Mouse (Mus musculus) limb, embryonic 12.5 days (tissue): ENCODE data around the gene Rhot1. TPM values are rescaled to one million over a fixed set of nuclear protein-coding genes. Genes with fewer than 3 reads are reported as not detected.
A peak's percentile ranks its signal among the peaks of the same experiment; 100 is the strongest.

Experiments used
- ATAC-seq: fragments of 200-750 bp; cut with Nextera tagmentation; 2 replicates; pipeline ENCODE4 v1.8.0; 2017; ENCODE audit warnings: low read depth, moderate TSS enrichment; ENCODE audit not compliant: insufficient number of reproducible peaks, insufficient read depth, low FRiP score, low TSS enrichment
- H3K27ac ChIP-seq: fragments of 300-500 bp; sonication (generic); 2 replicates; pipeline ENCODE4 v1.5.1; 2016; ENCODE audit warnings: mild to moderate bottlenecking, moderate library complexity
- H3K27me3 ChIP-seq: fragments of 300-500 bp; sonication (generic); 2 replicates; pipeline ENCODE4 v1.6.1; 2016; ENCODE audit warnings: mild to moderate bottlenecking, moderate library complexity
- H3K36me3 ChIP-seq: fragments of 300-500 bp; sonication (generic); 2 replicates; pipeline ENCODE4 v1.6.1; 2016; ENCODE audit warnings: mild to moderate bottlenecking, moderate library complexity
- H3K4me1 ChIP-seq: fragments of 300-500 bp; sonication (generic); replicated peaks from 2 replicates; pipeline ENCODE4 v1.6.1; 2016
- H3K4me2 ChIP-seq: fragments of 300-500 bp; sonication (generic); 2 replicates; pipeline ENCODE4 v1.6.1; 2016; ENCODE audit warnings: mild to moderate bottlenecking, moderate library complexity
- H3K4me3 ChIP-seq: fragments of 300-500 bp; sonication (generic); replicated peaks from 2 replicates; pipeline ENCODE4 v1.5.1; 2016; ENCODE audit warnings: mild to moderate bottlenecking
- H3K9ac ChIP-seq: fragments of 300-500 bp; sonication (generic); replicated peaks from 2 replicates; pipeline ENCODE4 v1.6.1; 2016; ENCODE audit warnings: mild to moderate bottlenecking, moderate library complexity
- H3K9me3 ChIP-seq: fragments of 300-500 bp; sonication (generic); 2 replicates; pipeline ENCODE4 v1.6.1; 2016; ENCODE audit warnings: mild to moderate bottlenecking, moderate library complexity
- WGBS: fragments of 180-500 bp; shearing (Covaris S2); methylation state at CpG from one replicate; pipeline ENCODE4 v1.1.7; 2016; 5-methylcytosine and 5-hydroxymethylcytosine counted together
- polyA plus RNA-seq: library from polyadenylated mRNA; unstranded; fragments of >200 nt; fragmentation: Nextera tagmentation; extraction: Ambion mirVana; gene quantifications from 2 replicates; pipeline ENCODE4 v1.2.1, GENCODE M21; 2016

Gene Rhot1
- polyA plus RNA-seq, 1 experiment from 2014 or later = 59.5 TPM

- H3K4me1 ChIP-seq = peaks cover 16% of the 10 kb centered on the region
- no peak overlapping the region for H3K4me2 ChIP-seq
- no peaks in the 10 kb centered on the region for H3K36me3 ChIP-seq
- no peak for ATAC-seq
- 0 out of 2 replicates have a peak, but pooled peaks cover 5% of the 10 kb centered on the region for H3K9me3 ChIP-seq
- 73% methylated on average over 2 of the region's 2 CpGs for WGBS
- H3K27me3 ChIP-seq = peaks cover 24% of the 10 kb centered on the region
- H3K4me3 ChIP-seq = no peak overlapping the region
- no peak overlapping the region for H3K9ac ChIP-seq
- no peak overlapping the region for H3K27ac ChIP-seq
These were observed 82.2 kb downstream of the Rhot1 start for GRCm38 (mm10) chr11:80291004-80291403.

- peaks cover 38% of the 10 kb centered on the region for H3K27me3 ChIP-seq
- H3K4me3 ChIP-seq = no peak overlapping the region
- H3K27ac ChIP-seq = no peak overlapping the region
- H3K9ac ChIP-seq = no peak overlapping the region
- H3K36me3 ChIP-seq = no peaks in the 10 kb centered on the region
- H3K4me2 ChIP-seq = no peak overlapping the region
- ATAC-seq = no peak
- WGBS = 48% methylated on average over 7 of the region's 7 CpGs
- 0 out of 2 replicates have a peak, but pooled peaks cover 5% of the 10 kb centered on the region for H3K9me3 ChIP-seq
- peaks cover 16% of the 10 kb centered on the region for H3K4me1 ChIP-seq
These were observed 83.6 kb downstream of the Rhot1 start for GRCm38 (mm10) chr11:80292463-80292862.

- Histone ChIP-seq H3K9ac (no peak overlapping the region), H3K36me3 (no peaks in the 10 kb centered on the region), H3K4me3 (no peak overlapping the region), H3K4me2 (no peak overlapping the region), H3K4me1 (peaks cover 19% of the 10 kb centered on the region), H3K27me3 (peaks cover 54% of the 10 kb centered on the region), H3K27ac (no peak overlapping the region), H3K9me3 (0 out of 2 replicates have a peak, but pooled peaks cover 5% of the 10 kb centered on the region)
- ATAC-seq = no peak
- 9% methylated on average over 9 of the region's 9 CpGs for WGBS
These were observed 86.2 kb downstream of the Rhot1 start for GRCm38 (mm10) chr11:80295066-80295465.

- no peak for ATAC-seq
- peaks cover 61% of the 10 kb centered on the region for H3K27me3 ChIP-seq
- no peak overlapping the region for H3K4me2 ChIP-seq
- peaks cover 22% of the 10 kb centered on the region for H3K4me1 ChIP-seq
- H3K9me3 ChIP-seq = 0 out of 2 replicates have a peak, but pooled peaks cover 5% of the 10 kb centered on the region
- H3K36me3 ChIP-seq = no peaks in the 10 kb centered on the region
- H3K4me3 ChIP-seq = no peak overlapping the region
- no peak overlapping the region for H3K9ac ChIP-seq
- no peak overlapping the region for H3K27ac ChIP-seq
- WGBS = 23% methylated on average over 14 of the region's 14 CpGs
These were observed 87.0 kb downstream of the Rhot1 start for GRCm38 (mm10) chr11:80295785-80296184.

GRCm38 (mm10) chr11:80299513-80300235 is 90.9 kb downstream of the Rhot1 start:
- ATAC-seq = no peak
- peak overlapping the region; percentile 72 for H3K4me3 ChIP-seq
- H3K9ac ChIP-seq = no peak overlapping the region
- no peaks in the 10 kb centered on the region; the same call in 1 of the 2 replicates for H3K9me3 ChIP-seq
- no peaks in the 10 kb centered on the region for H3K36me3 ChIP-seq
- 9% methylated on average over 12 of the region's 12 CpGs for WGBS
- peak overlapping the region; percentile 99 for H3K4me2 ChIP-seq
- H3K4me1 ChIP-seq = peaks cover 36% of the 10 kb centered on the region
- H3K27me3 ChIP-seq = peaks cover 94% of the 10 kb centered on the region
- H3K27ac ChIP-seq = no peak overlapping the region

GRCm38 (mm10) chr11:80300551-80301315 is 91.9 kb downstream of the Rhot1 start, which contains the start of gene Rhbdl3:
TSS of gene Rhbdl3 (plus strand) at chr11:80300912.
- Histone ChIP-seq H3K4me3 (peak within 1 kb of the TSS; percentile 72), H3K9me3 (peaks cover 3% of the 10 kb centered on the region; the same call in 1 of the 2 replicates), H3K9ac (peak within 1 kb of the TSS; percentile 66), H3K4me2 (peak within 1 kb of the TSS; percentile 99), H3K36me3 (no peaks in the 10 kb centered on the region), H3K27me3 (peaks cover 84% of the 10 kb centered on the region), H3K27ac (no peak within 1 kb of the TSS), H3K4me1 (peaks cover 34% of the 10 kb centered on the region)
- peak; percentile 42 for ATAC-seq
- under 1% methylated on average over 62 of the region's 81 CpGs for WGBS

- peak overlapping the region; percentile 99 for H3K4me2 ChIP-seq
- H3K36me3 ChIP-seq = no peaks in the 10 kb centered on the region
- no peak for ATAC-seq
- no peak overlapping the region for H3K27ac ChIP-seq
- peak overlapping the region; percentile 66 for H3K9ac ChIP-seq
- under 1% methylated on average over 50 of the region's 53 CpGs for WGBS
- H3K27me3 ChIP-seq = peaks cover 76% of the 10 kb centered on the region
- H3K9me3 ChIP-seq = peaks cover 3% of the 10 kb centered on the region; the same call in 1 of the 2 replicates
- H3K4me1 ChIP-seq = peaks cover 34% of the 10 kb centered on the region
- peak overlapping the region; percentile 72 for H3K4me3 ChIP-seq
These were observed 92.7 kb downstream of the Rhot1 start for GRCm38 (mm10) chr11:80301316-80302045.

- peak overlapping the region; percentile 72 for H3K4me3 ChIP-seq
- peak overlapping the region; percentile 99 for H3K4me2 ChIP-seq
- no peaks in the 10 kb centered on the region for H3K36me3 ChIP-seq
- H3K27ac ChIP-seq = no peak overlapping the region
- peaks cover 3% of the 10 kb centered on the region; the same call in 1 of the 2 replicates for H3K9me3 ChIP-seq
- H3K4me1 ChIP-seq = peaks cover 34% of the 10 kb centered on the region
- ATAC-seq = no peak
- no peak overlapping the region for H3K9ac ChIP-seq
- WGBS = under 1% methylated on average over 9 of the region's 9 CpGs
- peaks cover 72% of the 10 kb centered on the region for H3K27me3 ChIP-seq
These were observed 93.2 kb downstream of the Rhot1 start for GRCm38 (mm10) chr11:80302046-80302390.

- H3K4me2 ChIP-seq = peak overlapping the region; percentile 99
- no peak overlapping the region for H3K27ac ChIP-seq
- H3K4me3 ChIP-seq = peak overlapping the region; percentile 72
- peaks cover 3% of the 10 kb centered on the region; the same call in 1 of the 2 replicates for H3K9me3 ChIP-seq
- 2% methylated on average over 11 of the region's 11 CpGs for WGBS
- no peak for ATAC-seq
- peaks cover 34% of the 10 kb centered on the region for H3K4me1 ChIP-seq
- H3K9ac ChIP-seq = no peak overlapping the region
- no peaks in the 10 kb centered on the region for H3K36me3 ChIP-seq
- H3K27me3 ChIP-seq = peaks cover 67% of the 10 kb centered on the region
These were observed 93.7 kb downstream of the Rhot1 start for GRCm38 (mm10) chr11:80302536-80302935.

- Histone ChIP-seq H3K27me3 (peaks cover 56% of the 10 kb centered on the region), H3K4me1 (peaks cover 34% of the 10 kb centered on the region), H3K4me2 (no peak overlapping the region), H3K36me3 (no peaks in the 10 kb centered on the region), H3K27ac (no peak overlapping the region), H3K9me3 (peaks cover 3% of the 10 kb centered on the region; the same call in 1 of the 2 replicates), H3K4me3 (no peak overlapping the region), H3K9ac (no peak overlapping the region)
- ATAC-seq = no peak
- 91% methylated on average over 3 of the region's 3 CpGs for WGBS
These were observed 94.9 kb downstream of the Rhot1 start for GRCm38 (mm10) chr11:80303746-80304145.

GRCm38 (mm10) chr11:80304846-80305245 is 96.0 kb downstream of the Rhot1 start:
- H3K9ac ChIP-seq = no peak overlapping the region
- no peak overlapping the region for H3K27ac ChIP-seq
- no peaks in the 10 kb centered on the region for H3K36me3 ChIP-seq
- no peak for ATAC-seq
- 78% methylated on average over 10 of the region's 10 CpGs for WGBS
- peaks cover 50% of the 10 kb centered on the region for H3K27me3 ChIP-seq
- H3K4me3 ChIP-seq = no peak overlapping the region
- peaks cover 3% of the 10 kb centered on the region; the same call in 1 of the 2 replicates for H3K9me3 ChIP-seq
- H3K4me2 ChIP-seq = no peak overlapping the region
- H3K4me1 ChIP-seq = peaks cover 24% of the 10 kb centered on the region
